Mouse (Mus musculus) cerebellum, adult 2 months (tissue): ENCODE data around the gene H6pd.

Experiments
- CTCF ChIP-seq: fragments of 200-500 bp; IDR thresholded peaks from 2 replicates; pipeline ENCODE4 v1.5.1; 2011; ENCODE audit warnings: low read depth, mild to moderate bottlenecking, control low read depth, low read length, moderate library complexity, borderline replicate concordance; ENCODE audit not compliant: insufficient read depth
- POLR2A ChIP-seq: fragments of 200-500 bp; IDR thresholded peaks from 2 replicates; pipeline ENCODE4 v1.6.1; 2011; ENCODE audit warnings: low read length, control low read depth, borderline replicate concordance; ENCODE audit not compliant: insufficient read depth

DNA sequence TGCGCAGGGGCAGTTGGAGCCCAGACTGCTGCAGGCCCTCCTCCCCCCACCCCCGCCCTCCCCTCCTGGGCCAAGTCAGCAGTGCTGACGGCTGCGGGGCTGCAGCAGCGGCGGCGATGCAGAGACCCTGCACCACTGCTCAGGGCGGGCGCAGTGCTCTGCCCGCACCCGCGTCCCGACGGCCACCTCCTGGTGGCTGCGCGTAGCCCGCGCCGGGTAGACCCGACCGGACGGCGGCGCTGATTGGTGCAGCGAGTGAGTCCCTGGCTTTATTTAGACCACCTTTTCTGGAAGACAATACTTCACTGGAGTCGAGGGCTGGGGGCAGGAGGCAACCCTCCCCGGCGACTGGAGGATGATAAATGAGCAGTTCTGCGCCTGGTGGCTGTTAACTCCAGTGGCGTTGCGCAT lies 24.4 kb upstream of the H6pd start:
- TF ChIP-seq CTCF (no peak), POLR2A (no peak)
